Mouse (Mus musculus): ENCODE results near the gene H2afy. TPM values are rescaled to one million over a fixed set of nuclear protein-coding genes. Genes with fewer than 3 reads are reported as not detected.

Gene H2afy
- polyA plus RNA-seq, 2 experiments, result 297 to 304 TPM

DNA sequence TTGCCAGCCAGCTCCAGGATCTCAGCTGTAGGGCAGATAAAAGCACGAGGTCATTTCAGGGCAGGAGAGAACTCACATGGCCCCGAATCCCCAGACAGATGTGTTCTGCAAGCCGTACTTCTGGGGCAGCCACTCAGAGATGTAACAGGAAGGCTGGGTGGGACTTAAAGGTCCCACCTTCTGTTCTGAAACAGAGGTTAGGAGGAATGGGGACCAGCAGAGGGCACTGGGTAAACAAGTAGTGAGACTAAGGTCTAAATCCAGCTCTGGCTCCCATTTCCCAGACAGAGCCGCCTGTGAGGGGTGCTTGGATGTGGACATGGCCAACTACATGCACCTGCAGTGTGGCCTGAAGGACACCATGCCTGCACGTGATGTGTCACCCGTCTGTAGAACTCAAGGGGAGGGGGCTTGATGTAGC, 31.2 kb downstream of the H2afy start:
- H3K27me3 ChIP-seq (ENCODE audit: control insufficient read depth, insufficient read depth, low read length), result no peaks in the 10 kb centered on the region
- ATAC-seq (ENCODE audit: low FRiP score, low read depth) (no peak), DNase-seq (ENCODE audit: low spot score) (no peak)
- 68% methylated on average over 6 of the region's 6 CpGs for WGBS
- no peak overlapping the region for H3K27ac ChIP-seq (replicated peaks; ENCODE audit: low read depth, low read length)
- no peaks in the 10 kb centered on the region for H3K9me3 ChIP-seq (ENCODE audit: control insufficient read depth, low read length)
- H3K36me3 ChIP-seq (ENCODE audit: control insufficient read depth, insufficient read depth, low read length), result peaks cover 58% of the 10 kb centered on the region
- no peak overlapping the region for H3K9ac ChIP-seq (ENCODE audit: low read depth, low read length, severe bottlenecking)
- TF ChIP-seq POLR2A (IDR thresholded peaks at IDR 0.05; ENCODE audit: borderline replicate concordance, extremely low read depth, insufficient read depth, insufficient read length), result no peak
- peaks cover 47% of the 10 kb centered on the region for H3K4me1 ChIP-seq (ENCODE audit: control insufficient read depth, insufficient read depth, low read length)
- no peak overlapping the region for H3K4me3 ChIP-seq (replicated peaks; ENCODE audit: low read length)
- no peak overlapping the region for H3K4me2 ChIP-seq (replicated peaks; ENCODE audit: low read depth, low read length, severe bottlenecking)

DNA sequence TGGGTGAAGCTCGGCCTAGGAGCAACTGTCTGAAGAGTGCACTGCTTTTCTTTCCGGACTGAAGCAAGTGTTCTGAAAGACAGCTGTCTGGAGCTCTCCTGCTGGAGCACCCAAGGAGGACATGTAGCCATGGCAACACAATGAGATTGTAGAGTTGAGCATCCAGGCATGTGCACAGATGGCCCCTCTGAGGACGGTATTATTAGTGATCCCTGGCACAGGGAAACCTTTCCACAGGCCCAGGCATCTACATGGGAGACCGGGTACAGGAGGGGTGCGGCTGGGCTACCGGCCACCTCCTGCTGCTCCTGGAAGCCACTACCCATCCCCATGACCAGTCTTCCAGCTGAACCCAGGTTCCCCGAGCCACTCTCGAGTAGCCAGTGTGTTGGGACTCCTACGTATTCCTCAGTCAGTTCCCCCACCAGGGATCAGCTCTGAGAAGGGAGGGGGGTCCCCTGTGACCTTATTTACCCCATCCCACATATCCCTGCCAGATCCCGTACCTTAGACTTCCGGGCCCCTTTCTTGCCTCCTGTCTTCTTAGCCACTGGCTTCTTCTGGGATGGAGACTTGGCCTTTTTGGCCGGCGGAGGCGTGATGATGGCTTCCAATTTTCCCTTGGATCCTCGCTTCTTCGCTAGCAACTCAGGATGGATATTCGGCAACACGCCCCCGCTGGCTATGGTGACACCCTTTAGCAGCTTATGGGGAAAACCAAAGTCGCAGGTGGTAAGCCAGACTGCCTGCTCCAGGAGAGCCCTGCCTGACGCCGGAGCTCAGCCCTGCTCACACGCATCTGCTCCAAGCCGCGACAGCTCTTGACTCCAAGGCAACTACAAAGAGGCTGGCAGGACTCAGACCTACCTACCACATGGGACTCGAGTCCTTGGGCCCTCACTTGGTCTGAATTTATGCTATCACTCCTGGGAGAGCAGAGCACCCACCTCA, 32.1 kb downstream of the H2afy start:
- Histone ChIP-seq H3K4me1 (ENCODE audit: control insufficient read depth, insufficient read depth, low read length) (peaks cover 38% of the 10 kb centered on the region), H3K27ac (replicated peaks; ENCODE audit: low read depth, low read length) (no peak overlapping the region), H3K27me3 (ENCODE audit: control insufficient read depth, insufficient read depth, low read length) (no peaks in the 10 kb centered on the region), H3K9ac (ENCODE audit: low read depth, low read length, severe bottlenecking) (no peak overlapping the region), H3K36me3 (ENCODE audit: control insufficient read depth, insufficient read depth, low read length) (peaks cover 57% of the 10 kb centered on the region), H3K9me3 (ENCODE audit: control insufficient read depth, low read length) (no peaks in the 10 kb centered on the region), H3K4me2 (replicated peaks; ENCODE audit: low read depth, low read length, severe bottlenecking) (no peak overlapping the region), H3K4me3 (replicated peaks; ENCODE audit: low read length) (no peak overlapping the region)
- 84% methylated on average over 26 of the region's 26 CpGs for WGBS
- DNase-seq (ENCODE audit: low spot score), result no peak
- TF ChIP-seq POLR2A (IDR thresholded peaks at IDR 0.05; ENCODE audit: borderline replicate concordance, extremely low read depth, insufficient read depth, insufficient read length), result no peak
- ATAC-seq (ENCODE audit: low FRiP score, low read depth), result 0 out of 2 replicates have a peak, but pooled peaks have one; percentile 19

DNA sequence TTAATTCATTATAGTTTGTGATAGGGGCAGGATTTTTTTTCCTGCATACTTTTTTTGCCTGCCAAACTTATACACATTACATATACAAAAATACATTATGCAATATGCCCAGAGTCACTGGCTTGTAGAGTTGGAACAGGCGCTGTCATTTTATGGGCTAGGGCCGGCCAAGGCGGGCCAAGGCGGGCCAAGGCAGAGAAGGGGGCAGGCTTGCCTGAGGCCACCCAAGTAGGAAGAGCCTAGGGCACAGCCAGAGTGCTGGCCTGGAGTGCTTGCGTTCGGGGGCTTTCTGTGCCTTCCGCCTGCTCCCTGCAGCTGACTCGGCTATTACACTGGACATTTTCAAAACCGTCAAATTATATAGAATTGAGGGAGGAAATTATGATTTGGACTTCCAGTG, 34.0 kb downstream of the H2afy start:
- ATAC-seq (ENCODE audit: low FRiP score, low read depth) (peak; percentile 79), DNase-seq (ENCODE audit: low spot score) (no peak)
- H3K4me2 ChIP-seq (replicated peaks; ENCODE audit: low read depth, low read length, severe bottlenecking), result no peak overlapping the region
- H3K4me1 ChIP-seq (ENCODE audit: control insufficient read depth, insufficient read depth, low read length), result peaks cover 31% of the 10 kb centered on the region
- no peak overlapping the region for H3K9ac ChIP-seq (ENCODE audit: low read depth, low read length, severe bottlenecking)
- H3K4me3 ChIP-seq (replicated peaks; ENCODE audit: low read length), result no peak overlapping the region
- 34% methylated on average over 9 of the region's 9 CpGs for WGBS
- H3K27ac ChIP-seq (replicated peaks; ENCODE audit: low read depth, low read length), result peak overlapping the region; percentile 70
- TF ChIP-seq POLR2A (IDR thresholded peaks at IDR 0.05; ENCODE audit: borderline replicate concordance, extremely low read depth, insufficient read depth, insufficient read length), result no peak
- no peaks in the 10 kb centered on the region for H3K9me3 ChIP-seq (ENCODE audit: control insufficient read depth, low read length)
- H3K27me3 ChIP-seq (ENCODE audit: control insufficient read depth, insufficient read depth, low read length), result no peaks in the 10 kb centered on the region
- peaks cover 61% of the 10 kb centered on the region for H3K36me3 ChIP-seq (ENCODE audit: control insufficient read depth, insufficient read depth, low read length)

DNA sequence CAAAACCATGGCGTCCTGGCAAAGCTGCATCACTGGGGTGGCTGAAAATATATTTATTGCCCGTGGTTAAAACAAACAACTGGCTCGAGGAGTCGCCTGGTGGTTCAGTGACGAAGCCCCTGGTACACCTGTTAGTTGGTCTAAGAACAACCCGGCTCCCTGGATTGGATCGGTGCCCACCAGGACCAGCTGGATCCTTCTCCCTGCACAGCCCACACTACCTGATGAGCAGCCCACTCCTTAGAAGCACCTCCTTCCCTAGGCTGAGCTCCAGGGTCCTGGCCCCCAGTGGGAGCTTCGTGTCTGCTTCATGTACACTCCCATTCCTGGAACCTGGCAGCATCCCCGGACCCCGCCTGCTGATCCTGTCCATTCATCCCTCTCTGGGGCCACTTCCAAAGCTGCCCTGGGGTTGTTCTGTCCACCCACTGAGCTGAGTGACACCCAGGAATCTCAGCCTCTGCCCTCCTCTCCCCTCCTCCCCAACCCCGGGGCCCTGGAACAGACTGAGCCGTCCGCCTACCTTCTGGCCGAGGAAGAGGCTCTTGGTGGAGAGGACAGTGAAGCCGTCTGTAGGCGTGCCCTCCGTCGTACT, 40.5 kb downstream of the H2afy start:
- DNase-seq (ENCODE audit: low spot score) (no peak), ATAC-seq (ENCODE audit: low FRiP score, low read depth) (0 out of 2 replicates have a peak, but pooled peaks have one; percentile 19)
- Histone ChIP-seq H3K9me3 (ENCODE audit: control insufficient read depth, low read length) (no peaks in the 10 kb centered on the region), H3K9ac (ENCODE audit: low read depth, low read length, severe bottlenecking) (no peak overlapping the region), H3K4me3 (replicated peaks; ENCODE audit: low read length) (no peak overlapping the region), H3K4me1 (ENCODE audit: control insufficient read depth, insufficient read depth, low read length) (no peaks in the 10 kb centered on the region), H3K36me3 (ENCODE audit: control insufficient read depth, insufficient read depth, low read length) (peaks cover 71% of the 10 kb centered on the region), H3K27ac (replicated peaks; ENCODE audit: low read depth, low read length) (no peak overlapping the region), H3K27me3 (ENCODE audit: control insufficient read depth, insufficient read depth, low read length) (no peaks in the 10 kb centered on the region), H3K4me2 (replicated peaks; ENCODE audit: low read depth, low read length, severe bottlenecking) (no peak overlapping the region)
- 84% methylated on average over 18 of the region's 18 CpGs for WGBS
- no peak for TF ChIP-seq POLR2A (IDR thresholded peaks at IDR 0.05; ENCODE audit: borderline replicate concordance, extremely low read depth, insufficient read depth, insufficient read length)

DNA sequence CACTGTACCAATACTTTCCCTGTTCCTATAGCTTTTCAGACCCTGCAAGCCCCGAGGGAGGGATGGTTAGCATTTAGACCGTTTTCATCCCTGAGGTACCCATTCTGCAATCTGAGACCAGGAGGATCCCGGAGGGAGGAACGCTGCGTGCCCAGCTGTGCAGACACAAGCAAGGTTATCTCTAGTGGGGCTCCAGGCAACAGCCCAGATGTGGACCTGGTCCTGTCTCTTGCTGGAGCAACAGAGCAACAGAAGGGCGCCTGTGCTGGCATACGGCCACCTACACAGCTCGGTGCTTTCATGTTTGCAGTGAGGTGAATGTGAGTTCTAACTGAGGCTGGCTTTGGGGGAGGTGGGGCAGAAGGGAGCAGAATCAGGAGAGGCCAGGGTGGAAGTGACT, 41.6 kb downstream of the H2afy start:
- 58% methylated on average over 8 of the region's 8 CpGs for WGBS
- peaks cover 71% of the 10 kb centered on the region for H3K36me3 ChIP-seq (ENCODE audit: control insufficient read depth, insufficient read depth, low read length)
- H3K9ac ChIP-seq (ENCODE audit: low read depth, low read length, severe bottlenecking), result no peak overlapping the region
- DNase-seq (ENCODE audit: low spot score), result no peak
- no peak overlapping the region for H3K4me2 ChIP-seq (replicated peaks; ENCODE audit: low read depth, low read length, severe bottlenecking)
- no peaks in the 10 kb centered on the region for H3K9me3 ChIP-seq (ENCODE audit: control insufficient read depth, low read length)
- no peak for TF ChIP-seq POLR2A (IDR thresholded peaks at IDR 0.05; ENCODE audit: borderline replicate concordance, extremely low read depth, insufficient read depth, insufficient read length)
- H3K4me1 ChIP-seq (ENCODE audit: control insufficient read depth, insufficient read depth, low read length), result no peaks in the 10 kb centered on the region
- no peak overlapping the region for H3K27ac ChIP-seq (replicated peaks; ENCODE audit: low read depth, low read length)
- no peak overlapping the region for H3K4me3 ChIP-seq (replicated peaks; ENCODE audit: low read length)
- ATAC-seq (ENCODE audit: low FRiP score, low read depth), result no peak
- H3K27me3 ChIP-seq (ENCODE audit: control insufficient read depth, insufficient read depth, low read length), result no peaks in the 10 kb centered on the region
